Mouse (Mus musculus) heart, adult 2 months (tissue): Measurements from ENCODE around the gene Arid5b. TPM values are rescaled to one million over a fixed set of nuclear protein-coding genes. Genes with fewer than 3 reads are reported as not detected.

Experiments used
- DNase-seq, 2 experiments: peaks; one replicate each; pipeline ENCODE4 v3.0.0; 2021
- H3K27ac ChIP-seq: fragments of 200-600 bp; 2 replicates; pipeline ENCODE4 v1.8.1; 2022
- H3K27me3 ChIP-seq: fragments of 200-500 bp; 2 replicates; pipeline ENCODE4 v1.6.1; 2012; ENCODE audit warnings: mild to moderate bottlenecking, low read length, inconsistent platforms, mixed read lengths; ENCODE audit not compliant: control insufficient read depth, insufficient read depth
- H3K36me3 ChIP-seq: fragments of 200-500 bp; 2 replicates; pipeline ENCODE4 v1.6.1; 2012; ENCODE audit warnings: low read length, inconsistent platforms; ENCODE audit not compliant: control insufficient read depth, insufficient read depth
- H3K4me1 ChIP-seq: fragments of 200-500 bp; 2 replicates; pipeline ENCODE4 v1.6.1; 2011; ENCODE audit warnings: low read length; ENCODE audit not compliant: control insufficient read depth, insufficient read depth
- H3K4me3 ChIP-seq: fragments of 200-600 bp; 2 replicates; pipeline ENCODE4 v1.8.1; 2022
- H3K79me2 ChIP-seq: fragments of 200-500 bp; replicated peaks from 2 replicates; pipeline ENCODE4 v1.6.1; 2012; ENCODE audit warnings: mild to moderate bottlenecking, inconsistent platforms, low read length, moderate library complexity, mixed read lengths; ENCODE audit not compliant: control insufficient read depth, insufficient read depth
- H3K9ac ChIP-seq: fragments of 200-500 bp; 2 replicates; pipeline ENCODE4 v1.6.1; 2012; ENCODE audit warnings: low read depth, mild to moderate bottlenecking, control low read depth, inconsistent platforms, low read length, mixed read lengths
- CTCF ChIP-seq: fragments of 200-600 bp; IDR thresholded peaks from 2 replicates; pipeline ENCODE4 v1.8.1; 2022; ENCODE audit warnings: antibody characterized with exemption, mild to moderate bottlenecking, moderate library complexity
- EP300 ChIP-seq: fragments of 200-500 bp; IDR thresholded peaks from 2 replicates; pipeline ENCODE4 v1.6.1; 2011; ENCODE audit warnings: low read depth, low read length, control low read depth; ENCODE audit not compliant: insufficient read depth
- POLR2A ChIP-seq: fragments of 200-500 bp; IDR thresholded peaks from 2 replicates; pipeline ENCODE4 v1.6.1; 2011; ENCODE audit warnings: mild to moderate bottlenecking, low read depth, low read length, control low read depth; ENCODE audit not compliant: insufficient read depth
- WGBS: fragments of 180-500 bp; shearing (Covaris S2); methylation state at CpG from one replicate; pipeline ENCODE4 v1.1.7; 2018; 5-methylcytosine and 5-hydroxymethylcytosine counted together
- intact Hi-C: fragments of 180-260 bp; cut with DNase I; formaldehyde crosslinking; loops from one replicate; pipeline ENCODE4 v1.15.1; 2025
- polyA plus RNA-seq: library from polyadenylated mRNA; depleted of rRNA; stranded (reverse); fragments of >200 nt; gene quantifications from 2 replicates; pipeline ENCODE4 v1.2.3, GENCODE M21; 2012
- total RNA-seq, 2 experiments: library from RNA; stranded (reverse); gene quantifications; 2 replicates each; pipeline ENCODE4 v1.2.3; 2021

Gene Arid5b
- total and polyA plus RNA-seq, 3 experiments: 6.3 to 22.5 (median 21.1) TPM

GRCm38 (mm10) chr10:68210025-68210642, 68.4 kb downstream of the Arid5b start:
- 88% methylated on average over 12 of the region's 12 CpGs for WGBS
- intact Hi-C loops: no loop called here
- TF ChIP-seq POLR2A (no peak), EP300 (no peak), CTCF (no peak)

GRCm38 (mm10) chr10:68208670-68209065, 69.9 kb downstream of the Arid5b start:
- Histone ChIP-seq H3K27ac (no peak overlapping the region), H3K36me3 (no peaks in the 10 kb centered on the region), H3K4me1 (no peaks in the 10 kb centered on the region; the same call in none of the 2 replicates), H3K4me3 (no peak overlapping the region; the same call in 1 of the 2 replicates), H3K79me2 (no peaks in the 10 kb centered on the region), H3K9ac (no peak overlapping the region), H3K27me3 (no peaks in the 10 kb centered on the region)
- WGBS: 48% methylated on average over 5 of the region's 5 CpGs
- no peak for TF ChIP-seq CTCF
- TF ChIP-seq EP300: no peak
- TF ChIP-seq POLR2A: no peak
- DNase-seq: no peak
- intact Hi-C loops: no loop called here

More at GRCm38 (mm10) chr10:68210025-68210642, 68.4 kb downstream of the Arid5b start:
- no peaks in the 10 kb centered on the region for H3K79me2 ChIP-seq
- no peak overlapping the region for H3K9ac ChIP-seq
- H3K4me3 ChIP-seq: no peak overlapping the region
- no peaks in the 10 kb centered on the region; the same call in none of the 2 replicates for H3K4me1 ChIP-seq
- DNase-seq: no peak
- no peak overlapping the region for H3K27ac ChIP-seq
- H3K36me3 ChIP-seq: no peaks in the 10 kb centered on the region
- no peaks in the 10 kb centered on the region for H3K27me3 ChIP-seq

DNA sequence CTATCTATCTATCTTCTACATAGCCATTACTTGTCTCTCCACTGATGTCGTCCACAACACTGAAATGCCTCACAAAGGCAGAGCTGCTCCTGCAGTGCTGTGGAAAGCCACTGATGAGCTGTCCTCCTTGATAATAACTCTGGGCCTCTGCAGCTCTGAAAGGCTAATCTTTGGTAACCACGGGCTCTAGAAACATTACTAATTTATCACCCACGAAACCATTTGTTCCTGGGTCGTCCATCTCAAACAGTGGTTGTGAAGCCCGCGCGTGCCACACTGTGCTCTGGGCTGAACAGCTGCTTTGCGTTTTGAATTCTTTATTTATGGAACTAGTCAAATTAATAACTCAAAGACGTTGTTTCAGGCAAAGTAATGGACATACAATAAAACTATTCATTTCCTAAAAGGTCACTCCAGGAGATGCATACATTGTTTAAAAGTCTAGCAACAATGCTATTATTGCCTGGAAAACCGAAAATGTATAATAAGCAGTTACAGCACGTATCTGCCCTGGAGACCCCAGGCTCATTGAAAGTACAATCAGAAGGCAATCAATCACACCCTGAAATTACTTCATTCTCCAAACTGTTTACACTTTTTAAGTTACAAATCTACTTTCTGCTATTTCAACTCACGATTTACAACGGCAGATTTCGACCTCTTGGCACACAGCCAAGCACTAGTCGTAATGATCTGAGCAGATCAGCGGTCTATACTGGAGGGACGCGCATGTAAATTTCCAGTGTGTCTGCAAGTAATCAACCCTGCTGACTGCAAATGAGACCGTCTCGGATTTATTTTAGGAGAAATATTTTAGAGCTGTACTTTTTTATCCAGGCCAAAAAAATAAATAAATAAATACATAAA, 70.5 kb downstream of the Arid5b start:
- Histone ChIP-seq H3K4me1 (no peaks in the 10 kb centered on the region; the same call in none of the 2 replicates), H3K27me3 (no peaks in the 10 kb centered on the region), H3K36me3 (no peaks in the 10 kb centered on the region), H3K9ac (peak overlapping the region; percentile 50; the same call in 1 of the 2 replicates), H3K27ac (no peak overlapping the region), H3K79me2 (no peaks in the 10 kb centered on the region), H3K4me3 (peak overlapping the region; percentile 28)
- peak in 1 of 2 experiments; percentile 42 for DNase-seq
- intact Hi-C loops: no loop called here
- 49% methylated on average over 20 of the region's 20 CpGs for WGBS
- TF ChIP-seq EP300 (no peak), POLR2A (no peak), CTCF (no peak)

DNA sequence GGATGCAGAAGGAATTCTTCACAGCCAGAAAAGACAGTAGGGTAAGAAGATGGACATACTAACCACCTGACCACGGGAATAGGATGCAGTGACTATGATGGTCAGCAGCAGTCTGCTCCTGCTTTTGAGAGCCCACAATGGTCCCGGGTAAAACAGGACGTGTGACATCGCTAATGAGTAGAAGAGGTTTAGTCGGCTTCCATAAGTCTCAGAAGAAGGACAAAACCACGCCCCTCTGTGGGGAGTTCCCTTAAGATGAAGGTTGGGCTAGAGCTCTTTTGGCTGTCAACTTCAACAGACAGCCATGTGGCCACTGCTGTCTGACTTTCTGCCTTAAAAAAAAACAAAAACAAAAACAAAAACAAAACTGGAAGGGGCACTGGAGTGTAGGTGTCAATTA, 74.1 kb downstream of the Arid5b start:
- TF ChIP-seq POLR2A: no peak
- no peak for TF ChIP-seq EP300
- Histone ChIP-seq H3K27me3 (no peaks in the 10 kb centered on the region), H3K4me3 (no peak overlapping the region), H3K4me1 (no peaks in the 10 kb centered on the region; the same call in 1 of the 2 replicates), H3K9ac (no peak overlapping the region), H3K79me2 (no peaks in the 10 kb centered on the region), H3K36me3 (no peaks in the 10 kb centered on the region), H3K27ac (no peak overlapping the region)
- intact Hi-C loops: no loop called here
- DNase-seq: no peak
- WGBS: 69% methylated on average over 6 of the region's 6 CpGs

- no peak overlapping the region for H3K4me3 ChIP-seq
- H3K27me3 ChIP-seq: no peaks in the 10 kb centered on the region
- H3K4me1 ChIP-seq: no peaks in the 10 kb centered on the region; the same call in 1 of the 2 replicates
- H3K27ac ChIP-seq: no peak overlapping the region
- no peak for DNase-seq
- TF ChIP-seq POLR2A (no peak), EP300 (no peak), CTCF (no peak)
- no peak overlapping the region for H3K9ac ChIP-seq
- 93% methylated on average over 7 of the region's 7 CpGs for WGBS
- no peaks in the 10 kb centered on the region for H3K79me2 ChIP-seq
- intact Hi-C loops: no loop called here
- no peaks in the 10 kb centered on the region for H3K36me3 ChIP-seq
Observed at GRCm38 (mm10) chr10:68203860-68204259, 74.7 kb downstream of the Arid5b start.

GRCm38 (mm10) chr10:68203322-68203721, 75.2 kb downstream of the Arid5b start:
- Histone ChIP-seq H3K27ac (no peak overlapping the region; the same call in 1 of the 2 replicates), H3K4me1 (no peaks in the 10 kb centered on the region; the same call in 1 of the 2 replicates), H3K4me3 (no peak overlapping the region), H3K36me3 (no peaks in the 10 kb centered on the region), H3K27me3 (no peaks in the 10 kb centered on the region), H3K9ac (no peak overlapping the region), H3K79me2 (no peaks in the 10 kb centered on the region)
- WGBS: 79% methylated on average over 11 of the region's 11 CpGs
- no peak for DNase-seq
- no peak for TF ChIP-seq EP300
- no peak for TF ChIP-seq POLR2A
- TF ChIP-seq CTCF: no peak
- intact Hi-C loops: no loop called here
